Mouse (Mus musculus) bone marrow macrophage, adult 2 months (primary cell): Measurements from ENCODE around the gene Dus2.

Experiments
- CTCF ChIP-seq: IDR thresholded peaks from 2 replicates; pipeline ENCODE4 v1.5.1; 2012; ENCODE audit warnings: low read depth, mild to moderate bottlenecking, low read length, moderate library complexity
- POLR2A ChIP-seq: IDR thresholded peaks from 2 replicates; pipeline ENCODE4 v1.6.1; 2012; ENCODE audit warnings: mild to moderate bottlenecking, low read depth, low read length, borderline replicate concordance

DNA sequence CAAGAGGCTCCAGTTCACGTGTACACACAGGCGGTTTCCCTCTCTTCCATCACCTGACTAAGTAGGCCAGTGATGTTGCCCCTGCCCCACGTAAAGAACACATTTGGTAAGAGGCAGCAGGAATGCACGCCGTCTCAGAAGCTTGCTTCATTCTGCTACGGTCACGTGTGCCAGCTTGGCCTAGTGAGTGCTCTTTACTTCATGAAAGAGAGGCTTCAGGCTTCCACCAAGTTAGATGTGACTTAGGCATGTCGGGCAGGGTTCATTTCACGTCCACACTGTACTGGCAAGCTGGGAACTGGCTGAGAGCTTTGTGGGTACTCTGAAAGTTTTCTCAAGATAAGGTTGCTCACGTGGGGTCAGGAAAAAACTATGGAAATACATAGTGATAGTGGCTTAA is 47.6 kb downstream of the Dus2 start:
- TF ChIP-seq CTCF = no peak
- no peak for TF ChIP-seq POLR2A
